Mouse (Mus musculus) MEL (cell line): Measurements from ENCODE around the gene Kif6.

Source experiments
- CHD1 ChIP-seq: IDR thresholded peaks from 2 replicates; pipeline ENCODE4 v1.6.1; 2012; ENCODE audit warnings: low read depth, mild to moderate bottlenecking, inconsistent platforms, low read length, improper control_type of control experiment
- CHD2 ChIP-seq: IDR thresholded peaks from 2 replicates; pipeline ENCODE4 v1.6.1; 2011; ENCODE audit warnings: low read length, improper control_type of control experiment
- CTCF ChIP-seq, 3 experiments: IDR thresholded peaks in 2 of 3; conservative IDR thresholded peaks in 1 of 3; 2 replicates each; pipeline ENCODE4 v1.5.1; 2011 to 2012; ENCODE audit warnings: low read length in 3 of 3, low read depth in 2 of 3, mild to moderate bottlenecking in 2 of 3, improper control_type of control experiment in 1 of 3, inconsistent platforms in 1 of 3, mixed read lengths in 1 of 3, moderate library complexity in 1 of 3; ENCODE audit not compliant: control insufficient read depth in 1 of 3, insufficient read depth in 1 of 3, poor library complexity in 1 of 3, severe bottlenecking in 1 of 3
- ETS1 ChIP-seq: IDR thresholded peaks from 2 replicates; pipeline ENCODE4 v1.6.1; 2012; ENCODE audit warnings: low read depth, mild to moderate bottlenecking, inconsistent platforms, low read length, improper control_type of control experiment, moderate library complexity
- GABPA ChIP-seq: IDR thresholded peaks from 2 replicates; pipeline ENCODE4 v1.6.1; 2012; ENCODE audit warnings: low read depth, mild to moderate bottlenecking, inconsistent platforms, low read length, improper control_type of control experiment, moderate library complexity
- GATA1 ChIP-seq: IDR thresholded peaks from 2 replicates; pipeline ENCODE4 v1.6.1; 2011; ENCODE audit warnings: low read depth, low read length, improper control_type of control experiment
- NELFE ChIP-seq: IDR thresholded peaks from 2 replicates; pipeline ENCODE4 v1.6.1; 2011; ENCODE audit warnings: low read depth, low read length, improper control_type of control experiment
- NRF1 ChIP-seq: IDR thresholded peaks from 2 replicates; pipeline ENCODE4 v1.6.1; 2014; ENCODE audit warnings: low read depth, mild to moderate bottlenecking, inconsistent platforms, low read length, improper control_type of control experiment, moderate library complexity; ENCODE audit not compliant: poor library complexity, insufficient read depth, severe bottlenecking
- POLR2A ChIP-seq, 2 experiments: IDR thresholded peaks; 2 replicates each; pipeline ENCODE4 v1.6.1; 2011 to 2012; ENCODE audit warnings: low read length in 2 of 2, mild to moderate bottlenecking in 2 of 2, control low read depth in 1 of 2, improper control_type of control experiment in 1 of 2, low read depth in 1 of 2, moderate library complexity in 1 of 2; ENCODE audit not compliant: control insufficient read depth in 1 of 2, insufficient read depth in 1 of 2, poor library complexity in 1 of 2
- TAL1 ChIP-seq: IDR thresholded peaks from 2 replicates; pipeline ENCODE4 v1.6.1; 2012; ENCODE audit warnings: mild to moderate bottlenecking, inconsistent platforms, low read length, moderate library complexity, mixed read lengths
- TCF12 ChIP-seq: IDR thresholded peaks from 2 replicates; pipeline ENCODE4 v1.6.1; 2014; ENCODE audit warnings: low read depth, mild to moderate bottlenecking, inconsistent platforms, low read length, improper control_type of control experiment, moderate library complexity
- USF1 ChIP-seq: IDR thresholded peaks from 2 replicates; pipeline ENCODE4 v1.6.1; 2014; ENCODE audit warnings: low read depth, mild to moderate bottlenecking, inconsistent platforms, low read length, improper control_type of control experiment, moderate library complexity

DNA sequence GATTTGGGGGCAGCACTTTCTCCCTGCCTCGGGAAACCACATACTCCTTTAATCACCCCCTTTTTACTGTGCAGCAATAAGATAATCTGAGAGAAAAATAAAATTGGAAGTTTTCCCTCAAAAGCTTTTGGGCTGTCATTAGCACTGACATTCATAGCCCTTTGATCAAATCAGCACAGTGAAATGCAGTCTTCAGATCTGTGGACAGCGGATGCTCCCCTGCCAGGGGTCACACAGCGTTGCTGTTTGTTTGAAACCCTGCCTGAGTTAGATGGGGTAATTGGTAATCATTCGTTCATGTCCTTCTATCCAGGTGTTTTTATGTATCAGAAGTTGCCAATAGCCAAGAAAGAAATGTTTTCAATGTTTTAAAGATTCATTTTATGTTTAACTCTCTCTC, 60.7 kb downstream of the Kif6 start:
- no peak for TF ChIP-seq ETS1
- TF ChIP-seq GATA1: no peak
- TF ChIP-seq CTCF (IDR thresholded peaks at IDR 0.05 in 2 of 3, conservative IDR thresholded peaks at IDR 0.05 in 1 of 3; ENCODE audit: control insufficient read depth in 1 of 3, insufficient read depth in 1 of 3, low read depth in 2 of 3, low read length in 3 of 3, poor library complexity in 1 of 3, severe bottlenecking in 1 of 3): no peak
- no peak for TF ChIP-seq USF1
- TF ChIP-seq POLR2A (IDR thresholded peaks at IDR 0.05; ENCODE audit: control insufficient read depth in 1 of 2, insufficient read depth in 1 of 2, low read depth in 1 of 2, low read length in 2 of 2, poor library complexity in 1 of 2): no peak
- TF ChIP-seq NRF1: no peak
- TF ChIP-seq CHD1: no peak
- TF ChIP-seq TCF12: no peak
- no peak for TF ChIP-seq TAL1
- TF ChIP-seq CHD2: no peak
- TF ChIP-seq NELFE: no peak
- TF ChIP-seq GABPA: no peak
